Mouse (Mus musculus): Measurements from ENCODE around the gene Gm17657.

DNA sequence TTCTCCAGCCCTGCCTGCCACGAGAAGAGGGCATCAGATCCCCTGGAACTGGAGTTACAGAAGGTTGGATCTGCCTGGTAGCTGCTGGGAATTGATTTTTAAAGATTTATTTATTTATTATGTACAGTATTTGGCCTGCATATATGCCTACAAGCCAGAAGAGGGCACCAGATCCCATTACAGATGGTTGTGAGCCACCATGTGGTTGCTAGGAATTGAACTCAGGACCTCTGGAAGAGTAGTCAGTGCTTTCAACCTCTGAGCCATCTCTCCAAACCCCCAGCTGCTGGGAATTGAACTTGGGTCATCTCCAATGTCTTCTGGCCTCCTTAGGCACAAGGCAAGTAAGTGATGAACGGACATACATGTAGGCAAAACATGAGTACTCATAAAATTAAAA, 5.4 kb downstream of the Gm17657 start:
- no peak for TF ChIP-seq CTCF (IDR thresholded peaks at IDR 0.05; ENCODE audit: low read depth, low read length)
- TF ChIP-seq POLR2A (IDR thresholded peaks at IDR 0.05; ENCODE audit: extremely low read depth, insufficient read depth, low read length): no peak
